Mouse (Mus musculus): Measurements from ENCODE around the gene Scn2a.

Gene Scn2a

DNA sequence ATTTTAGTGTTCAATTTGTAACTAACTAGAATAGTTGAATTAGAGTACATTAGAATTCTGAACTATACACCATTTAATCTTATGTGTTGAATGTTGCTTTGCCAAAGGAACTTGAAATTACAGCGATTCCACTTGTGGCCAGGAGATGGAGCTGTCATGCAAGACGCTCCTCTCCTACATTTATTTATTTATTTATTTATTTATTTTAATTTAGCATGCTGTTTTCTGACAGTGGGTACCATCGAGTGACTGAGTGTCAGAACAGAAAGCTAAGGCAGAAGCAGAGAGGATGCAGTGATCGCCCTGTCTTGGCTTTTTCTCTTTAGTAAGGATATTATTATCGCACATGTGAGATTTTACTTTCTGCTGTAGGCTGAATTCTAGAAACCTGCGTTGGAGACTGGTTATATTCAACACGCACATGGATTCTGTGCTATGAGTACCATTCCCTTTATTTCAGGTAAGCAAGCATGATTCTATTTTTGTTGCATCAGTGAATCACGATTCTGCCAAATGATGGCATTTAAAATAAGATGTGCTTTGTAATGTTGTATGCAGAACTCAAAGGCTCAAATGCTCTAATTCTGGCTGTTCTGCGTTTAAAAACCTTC is at the start of gene Scn2a:
Gene Scn2a, plus strand, starts transcription at position 216 of the 611 bp plus-strand sequence.
- DNase-seq (ENCODE audit: low read depth, low spot score): peak; percentile 63

DNA sequence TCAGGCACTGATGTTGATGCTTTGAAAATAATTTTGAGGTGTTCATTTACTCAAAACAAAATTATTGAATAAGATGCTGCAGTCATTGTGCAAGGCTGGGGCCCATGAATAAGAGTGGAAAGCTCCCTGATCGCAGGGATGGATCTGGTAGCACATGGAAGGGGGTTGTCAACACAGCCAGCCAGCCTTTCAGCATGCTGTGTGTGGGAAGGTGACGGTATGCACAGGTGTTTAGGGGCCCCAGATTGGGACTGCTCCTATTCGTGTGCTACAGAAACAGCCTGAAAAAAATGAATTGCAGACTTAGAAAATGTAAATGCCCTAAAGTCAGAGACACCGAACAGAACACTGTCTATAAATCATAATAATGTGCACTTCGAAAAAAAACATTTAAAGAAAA is 32.9 kb upstream of the Scn2a start:
- DNase-seq (ENCODE audit: low read depth, low spot score): no peak

DNA sequence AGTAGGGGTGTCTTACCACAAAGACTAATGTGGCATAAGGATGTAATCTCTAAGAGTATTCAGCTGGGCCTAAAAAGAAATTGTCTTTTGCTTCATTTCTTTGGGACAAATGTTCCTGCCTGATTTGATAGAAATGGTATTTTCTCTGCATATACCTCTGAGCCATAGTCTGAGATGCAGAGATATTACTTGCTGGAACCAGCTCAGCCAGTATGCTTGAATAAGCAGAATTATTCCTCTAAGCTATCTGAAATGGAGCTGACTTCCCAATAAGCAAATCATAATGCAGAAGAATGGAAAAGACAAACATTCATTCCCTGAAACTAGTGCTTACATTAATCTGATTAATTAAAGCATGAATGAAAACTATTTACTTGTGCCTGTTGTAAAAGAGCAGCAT is 12.8 kb upstream of the Scn2a start:
- no peak for DNase-seq (ENCODE audit: low read depth, low spot score)

DNA sequence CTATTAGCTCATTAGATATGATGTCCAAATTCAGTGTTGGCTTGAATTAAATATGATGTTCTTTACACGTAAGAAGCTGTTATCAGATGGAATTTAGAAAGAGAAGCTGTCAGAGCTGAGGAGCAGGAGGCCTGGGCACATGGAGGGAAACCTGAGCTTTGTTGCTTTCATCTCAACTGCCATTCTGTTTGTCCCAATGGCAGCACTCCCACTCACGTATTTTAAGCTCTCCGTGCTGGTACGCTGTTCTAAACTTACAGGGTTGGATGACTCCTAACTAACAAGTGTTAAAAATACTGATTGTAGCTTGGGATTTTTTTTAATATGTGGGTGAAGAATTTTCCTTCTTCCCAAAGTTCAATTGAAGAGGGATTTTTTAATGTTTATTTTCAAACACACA is 8.7 kb upstream of the Scn2a start:
- no peak for DNase-seq (ENCODE audit: low read depth, low spot score)

DNA sequence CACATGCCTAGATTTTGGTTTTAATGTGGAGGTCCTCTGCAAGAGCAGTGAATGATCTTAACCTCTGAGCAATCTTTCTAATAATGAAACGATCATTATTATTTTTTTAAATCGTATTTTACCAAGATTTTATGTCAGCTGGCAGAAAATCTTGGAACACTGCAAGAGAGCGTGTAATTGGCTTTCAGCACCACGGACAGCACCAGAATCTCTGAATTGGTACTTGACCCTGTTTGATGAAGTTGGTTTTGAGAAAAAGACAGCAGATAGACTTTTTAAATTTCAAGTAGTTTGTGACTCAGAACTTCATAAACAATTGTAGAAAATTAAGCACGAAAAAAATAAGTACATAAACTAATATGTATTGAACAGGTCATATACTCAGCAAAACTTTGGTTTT is 790 bp upstream of the Scn2a start:
- DNase-seq (ENCODE audit: low read depth, low spot score): peak; percentile 40

DNA sequence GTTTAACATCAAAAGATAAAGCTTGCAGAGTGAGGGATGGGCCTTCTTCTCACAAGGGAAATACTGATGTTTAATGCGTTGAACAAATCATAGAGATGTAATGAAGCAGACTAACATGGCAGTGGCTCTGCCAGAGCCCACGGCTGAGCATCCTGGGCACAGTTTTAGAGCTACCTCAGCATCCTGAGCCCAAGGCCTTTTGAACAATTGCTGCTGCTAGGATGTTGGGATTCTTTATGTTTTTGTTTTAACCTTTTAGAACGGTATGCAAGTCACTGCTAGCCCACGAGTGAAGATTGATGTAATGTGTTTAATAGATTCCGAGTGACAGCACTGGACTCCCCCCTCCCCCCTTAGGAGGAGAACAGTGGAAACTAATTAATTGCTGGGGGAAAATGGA is 683 bp downstream of the Scn2a start:
- DNase-seq (ENCODE audit: low read depth, low spot score): no peak

DNA sequence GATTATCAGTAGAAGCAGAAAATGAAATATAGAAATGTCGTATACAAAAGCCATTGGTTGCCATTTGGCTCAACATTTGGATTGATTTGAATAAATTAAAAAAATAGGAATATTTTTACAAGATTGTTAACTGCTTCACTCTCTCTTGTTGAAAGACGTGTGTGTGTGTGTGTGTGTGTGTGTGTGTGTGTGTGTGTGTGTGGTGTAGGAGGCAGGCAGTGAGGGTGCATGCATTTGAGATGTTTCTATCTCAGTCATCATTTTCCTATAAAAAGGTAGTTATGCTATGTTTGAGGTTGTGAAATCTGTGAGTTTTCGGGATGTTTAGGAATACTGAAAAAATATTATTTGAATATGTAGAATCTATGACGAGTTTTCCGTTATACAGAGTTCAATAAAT is 1.3 kb downstream of the Scn2a start:
- DNase-seq (ENCODE audit: low read depth, low spot score): no peak

DNA sequence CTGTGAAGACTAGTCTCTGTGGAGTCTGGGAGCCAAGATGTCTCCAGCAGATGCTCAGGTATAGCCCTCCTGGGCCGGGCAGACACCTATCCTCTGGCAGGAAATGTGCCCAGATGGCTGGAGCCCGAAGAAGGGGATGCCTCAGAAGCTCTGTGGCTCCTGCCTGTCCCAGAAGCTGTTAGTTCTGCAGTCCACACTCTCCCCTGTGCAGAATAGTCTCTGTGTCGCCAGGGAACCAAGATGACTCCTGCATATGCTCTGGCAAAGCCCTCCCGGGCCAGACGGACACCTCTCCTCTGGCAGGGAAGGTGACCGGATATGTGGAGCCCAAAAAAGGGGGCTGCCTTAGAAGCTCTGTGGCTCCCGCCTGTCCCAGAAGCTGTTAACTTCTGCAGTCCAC is 32.1 kb downstream of the Scn2a start:
- DNase-seq (ENCODE audit: low read depth, low spot score): no peak

DNA sequence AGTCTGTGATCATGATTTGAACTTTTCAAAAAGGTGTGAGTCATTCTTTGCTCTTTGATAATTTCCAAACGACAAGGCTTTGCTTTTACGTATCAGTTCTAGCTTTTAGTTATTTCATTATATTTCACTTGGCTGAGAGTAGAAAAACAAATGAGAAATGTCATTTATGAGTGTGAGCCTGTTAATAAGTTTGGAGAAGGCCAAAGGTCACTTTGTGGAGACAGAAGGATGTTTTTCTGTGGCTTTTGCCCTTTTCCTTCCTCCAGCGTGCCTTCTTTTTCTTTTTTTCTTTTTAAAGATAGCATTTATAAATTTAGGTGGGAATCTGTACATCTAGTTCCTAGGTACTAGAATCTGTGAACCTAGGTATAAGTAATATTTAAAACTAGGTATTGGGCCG is 36.5 kb downstream of the Scn2a start:
- DNase-seq (ENCODE audit: low read depth, low spot score): no peak

DNA sequence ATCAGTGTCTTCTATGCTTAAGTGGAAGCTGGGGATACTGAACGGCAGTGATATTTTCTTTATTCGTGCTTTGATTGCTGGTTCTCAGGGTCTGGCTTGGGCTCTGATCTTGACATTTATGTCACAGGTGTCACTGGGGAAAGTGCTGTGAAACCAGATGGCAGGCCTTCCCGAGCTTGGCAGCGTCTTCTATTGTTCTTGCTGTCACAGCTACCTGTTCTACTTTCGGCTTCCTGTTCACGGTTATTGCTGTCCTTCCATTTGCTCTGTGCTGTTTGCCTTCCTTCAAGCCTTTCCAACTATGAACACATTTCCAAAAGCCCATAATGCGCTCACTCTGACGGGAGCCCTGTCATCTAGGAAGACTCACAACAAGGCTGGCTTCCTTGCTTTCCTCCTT is 37.9 kb downstream of the Scn2a start:
- no peak for DNase-seq (ENCODE audit: low read depth, low spot score)

DNA sequence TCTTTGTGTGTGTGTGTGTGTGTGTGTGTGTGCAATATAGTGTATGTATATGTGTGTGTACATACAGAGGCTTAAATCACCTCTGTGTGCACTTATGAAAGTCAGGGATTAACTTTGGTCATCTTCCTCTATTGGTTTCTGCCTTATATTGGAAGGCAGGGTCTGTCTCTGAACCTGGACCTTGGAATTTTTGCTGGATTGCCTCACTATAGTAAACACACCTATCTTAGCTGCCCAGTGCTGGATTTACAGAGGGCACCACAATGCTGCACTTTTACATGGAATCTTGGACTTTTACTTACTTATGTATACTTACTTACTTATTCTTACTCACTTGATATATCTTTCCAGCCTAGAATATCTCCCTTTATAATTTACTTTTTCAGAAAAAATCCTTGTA is 43.3 kb downstream of the Scn2a start:
- DNase-seq (ENCODE audit: low read depth, low spot score): no peak

DNA sequence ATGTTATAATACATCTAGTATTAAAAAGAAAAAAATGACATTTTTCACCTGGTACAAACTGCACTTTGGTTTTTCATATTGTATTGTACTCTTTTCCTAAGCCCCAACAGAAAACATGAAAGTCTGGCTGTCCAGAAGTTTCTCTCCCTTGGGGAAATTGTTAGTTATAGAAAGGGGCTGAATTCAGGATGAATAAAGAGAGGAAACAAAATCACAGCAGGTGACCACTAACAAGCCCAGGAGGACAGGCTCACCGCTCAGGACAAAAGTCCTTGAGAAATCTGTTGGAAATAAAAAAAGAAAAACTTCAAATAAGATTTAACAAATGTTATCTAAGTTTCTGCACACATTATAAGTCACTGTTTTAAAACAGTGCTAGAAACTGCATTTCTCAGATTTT is 43.9 kb downstream of the Scn2a start:
- DNase-seq (ENCODE audit: low read depth, low spot score): no peak

DNA sequence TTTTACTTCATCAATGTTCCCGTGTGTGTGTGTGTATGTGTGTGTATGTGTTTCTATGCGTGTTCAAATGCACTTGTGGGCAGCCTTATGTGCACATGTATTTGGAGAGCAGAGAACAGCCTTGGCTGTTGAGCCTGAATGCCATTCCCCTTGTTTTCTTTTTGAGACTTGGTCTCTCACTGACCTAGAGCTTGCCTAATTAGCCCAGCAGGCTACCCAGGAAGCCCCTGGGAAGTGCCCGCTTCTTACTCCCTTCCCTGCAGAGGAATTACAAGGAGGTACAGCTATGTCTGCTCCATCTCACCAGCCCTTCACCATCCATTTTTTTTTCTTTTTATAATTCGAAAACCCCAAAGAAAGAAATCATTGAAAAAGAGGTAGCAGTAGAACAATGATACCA is 44.6 kb downstream of the Scn2a start:
- no peak for DNase-seq (ENCODE audit: low read depth, low spot score)

DNA sequence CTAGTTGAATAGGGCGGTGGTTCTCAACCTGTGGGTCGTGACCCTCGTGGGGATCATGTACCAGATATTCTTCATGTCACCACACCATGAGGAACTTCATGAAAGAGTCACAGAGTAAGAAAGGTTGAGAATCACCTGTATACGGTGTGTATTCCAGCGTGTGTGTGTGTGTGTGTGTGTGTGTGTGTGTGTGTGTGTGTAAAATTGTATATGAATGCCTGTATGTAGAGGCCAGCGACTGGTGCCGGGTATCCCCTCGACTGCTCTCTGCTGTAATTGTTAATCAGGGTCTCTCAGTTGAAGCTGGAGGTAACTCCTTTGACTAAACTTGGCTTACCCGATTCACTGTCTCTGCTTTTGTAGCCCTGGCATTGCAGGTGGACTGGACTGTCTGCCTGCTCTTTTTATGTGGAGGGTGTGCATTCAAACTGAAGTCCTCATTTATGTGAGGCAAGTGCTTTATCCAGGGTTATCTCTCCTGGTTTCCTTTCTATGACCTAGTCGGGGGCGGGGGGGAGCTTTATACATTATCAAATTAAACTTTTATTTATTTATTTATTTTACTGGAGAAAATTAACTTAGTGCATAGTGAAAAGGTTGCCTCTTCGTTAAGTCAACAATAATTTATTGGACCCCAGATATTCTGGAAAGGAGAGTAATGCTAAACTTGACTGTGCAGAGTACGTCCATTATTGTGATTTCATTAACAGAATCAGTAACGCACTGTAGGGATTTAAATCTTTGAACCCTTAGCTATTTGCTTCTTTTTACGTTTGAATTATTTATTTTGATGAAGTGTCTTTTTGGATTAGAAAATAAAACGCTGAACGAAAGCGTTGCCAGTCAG is 47.2 kb downstream of the Scn2a start:
- DNase-seq (ENCODE audit: low read depth, low spot score): no peak

DNA sequence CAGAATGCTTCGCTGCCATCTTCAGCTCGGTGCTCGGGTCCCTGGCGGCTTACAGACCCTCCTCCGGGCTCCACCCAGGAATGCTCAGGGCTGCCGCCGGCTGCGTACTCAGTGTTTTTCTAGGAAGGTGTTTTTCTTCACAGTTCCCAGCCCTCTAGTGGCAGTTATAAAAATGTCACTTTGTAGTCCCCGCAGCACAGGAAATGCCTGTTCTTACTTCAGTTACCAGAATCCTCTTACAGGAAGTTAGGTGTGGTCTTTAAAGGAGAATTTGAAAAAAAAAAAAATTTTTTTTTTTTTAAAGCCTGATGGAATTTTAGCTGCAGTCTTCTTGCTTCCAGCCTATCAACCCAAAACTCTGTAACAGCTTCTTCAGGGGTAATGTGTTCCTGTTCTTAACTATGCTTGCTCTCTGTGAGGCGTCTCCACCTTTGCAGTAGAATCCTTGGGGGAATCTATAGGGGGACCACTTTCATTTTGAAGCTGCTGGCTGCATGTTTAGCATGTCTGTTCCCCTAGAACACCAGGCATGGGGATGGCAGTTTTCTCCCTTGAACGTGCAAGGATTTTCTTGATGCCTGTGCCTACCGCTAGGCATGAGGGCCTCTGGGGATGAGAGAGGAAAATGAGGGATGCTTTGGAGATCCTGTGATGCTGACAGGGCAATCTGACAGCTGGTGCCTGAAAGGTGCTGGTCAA is 48.0 kb downstream of the Scn2a start:
- DNase-seq (ENCODE audit: low read depth, low spot score): peak; percentile 95

DNA sequence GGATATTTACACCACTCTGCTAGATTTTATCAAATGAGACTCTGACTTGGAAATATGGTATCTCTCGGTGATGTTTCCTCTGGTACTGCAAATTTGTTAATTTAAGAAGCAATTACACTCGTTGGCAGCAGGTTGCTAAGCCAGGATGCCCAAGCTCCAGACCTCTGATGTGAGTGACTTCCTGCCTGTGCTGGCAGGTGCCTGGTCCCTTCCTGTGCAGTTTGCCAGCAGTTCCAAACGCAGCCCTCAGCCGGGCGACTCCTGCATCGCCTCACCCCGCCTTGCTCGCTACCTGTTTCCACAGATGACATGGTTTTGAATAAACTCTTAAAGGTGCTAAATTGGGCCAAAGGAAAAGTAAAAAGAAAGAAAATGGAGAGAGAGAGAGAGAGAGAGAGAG is 49.0 kb downstream of the Scn2a start:
- DNase-seq (ENCODE audit: low read depth, low spot score): no peak

DNA sequence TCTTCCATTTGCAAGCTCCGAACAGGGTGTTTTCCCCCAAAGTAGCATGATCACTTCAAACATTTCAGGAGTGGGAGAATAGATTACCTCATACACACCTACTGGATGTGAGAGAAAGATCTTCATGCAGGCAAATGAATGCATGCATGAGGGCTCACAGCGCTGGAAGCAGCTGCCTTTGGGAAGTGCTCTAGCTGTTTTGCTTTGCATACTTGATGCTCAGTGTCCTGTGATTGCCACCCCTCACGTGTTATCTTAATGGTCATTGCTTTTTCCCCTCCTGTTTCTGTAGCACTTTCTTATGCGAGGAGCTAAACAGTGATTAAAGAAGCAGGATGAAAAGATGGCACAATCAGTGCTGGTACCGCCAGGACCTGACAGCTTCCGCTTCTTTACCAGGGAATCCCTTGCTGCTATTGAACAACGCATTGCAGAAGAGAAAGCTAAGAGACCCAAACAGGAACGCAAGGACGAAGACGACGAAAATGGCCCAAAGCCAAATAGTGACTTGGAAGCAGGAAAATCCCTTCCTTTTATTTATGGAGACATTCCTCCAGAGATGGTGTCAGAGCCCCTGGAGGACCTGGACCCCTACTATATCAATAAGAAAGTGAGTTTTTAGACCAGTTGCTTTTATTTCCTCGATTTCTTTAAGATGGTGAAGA is 49.7 kb downstream of the Scn2a start:
- DNase-seq (ENCODE audit: low read depth, low spot score): no peak

DNA sequence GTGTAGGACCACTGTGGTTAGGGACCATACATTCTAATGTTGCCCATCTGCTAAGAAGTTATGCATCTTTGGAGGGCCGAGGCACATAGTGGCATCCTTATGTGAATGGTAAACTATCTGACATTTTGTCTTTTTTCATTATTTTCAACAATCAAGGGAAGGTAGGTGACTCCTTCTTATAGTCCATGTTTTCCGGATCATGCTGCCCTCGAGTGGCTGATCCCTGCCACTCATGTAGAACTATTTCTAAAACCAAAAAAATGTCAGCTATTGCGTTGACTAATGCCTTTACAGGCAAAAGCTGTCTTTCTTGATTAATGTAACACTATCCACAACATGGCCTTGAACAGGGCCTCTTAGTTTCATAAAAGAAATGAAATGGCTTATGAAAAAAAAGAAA is 59.0 kb downstream of the Scn2a start:
- no peak for DNase-seq (ENCODE audit: low read depth, low spot score)

DNA sequence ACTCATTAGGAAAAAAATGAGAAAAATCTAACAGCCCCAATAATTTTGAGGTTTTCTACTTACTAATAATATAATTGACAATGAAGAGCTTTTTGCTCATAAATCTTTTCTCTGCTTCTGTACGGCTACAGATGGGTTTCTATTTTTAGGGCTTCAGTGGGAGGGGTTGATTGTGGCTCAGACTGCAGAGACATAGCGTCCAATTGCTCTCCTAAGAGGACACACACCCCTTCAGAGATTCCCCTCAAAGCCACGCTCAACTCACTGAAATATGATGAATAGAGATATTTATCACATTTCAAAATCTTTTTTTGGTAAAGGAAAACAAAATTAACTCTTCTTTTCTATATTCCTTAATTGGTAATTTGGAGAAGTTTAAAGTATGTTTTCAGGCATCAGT is 64.6 kb downstream of the Scn2a start:
- no peak for DNase-seq (ENCODE audit: low read depth, low spot score)

DNA sequence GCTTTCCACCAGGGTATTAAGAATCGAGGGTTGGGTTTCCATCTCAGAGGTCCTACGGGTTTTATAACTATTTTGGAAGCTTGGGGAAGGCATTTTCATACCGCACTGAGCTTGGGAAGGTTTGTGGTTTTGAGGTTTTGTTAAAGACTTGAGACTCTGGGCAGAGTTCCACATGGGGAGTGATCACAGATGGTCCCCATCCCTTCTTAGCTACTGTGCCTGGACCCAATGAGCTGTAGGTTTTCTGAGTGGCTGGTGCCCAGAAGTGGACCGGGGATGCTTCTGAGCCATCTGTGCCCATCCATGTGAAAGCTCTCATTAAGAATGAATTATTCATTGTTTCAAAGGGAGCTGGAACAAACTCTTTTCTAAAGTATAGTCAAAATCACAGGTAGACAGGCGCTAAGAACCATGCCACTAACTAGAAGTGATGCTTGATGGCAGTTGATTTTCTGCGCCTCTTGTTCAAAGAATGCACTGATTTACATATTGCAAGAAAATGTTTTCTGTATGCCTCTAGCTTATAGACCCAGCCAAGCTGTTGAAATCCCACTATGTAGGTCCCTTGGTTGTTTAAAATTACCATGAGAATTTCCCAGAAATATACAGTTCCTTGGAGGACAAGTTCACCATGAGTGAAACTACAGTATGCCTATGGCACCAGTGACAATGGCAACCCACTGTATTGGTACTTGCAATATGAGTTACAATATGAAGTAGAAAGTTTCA is 70.0 kb downstream of the Scn2a start:
- no peak for DNase-seq (ENCODE audit: low read depth, low spot score)

DNA sequence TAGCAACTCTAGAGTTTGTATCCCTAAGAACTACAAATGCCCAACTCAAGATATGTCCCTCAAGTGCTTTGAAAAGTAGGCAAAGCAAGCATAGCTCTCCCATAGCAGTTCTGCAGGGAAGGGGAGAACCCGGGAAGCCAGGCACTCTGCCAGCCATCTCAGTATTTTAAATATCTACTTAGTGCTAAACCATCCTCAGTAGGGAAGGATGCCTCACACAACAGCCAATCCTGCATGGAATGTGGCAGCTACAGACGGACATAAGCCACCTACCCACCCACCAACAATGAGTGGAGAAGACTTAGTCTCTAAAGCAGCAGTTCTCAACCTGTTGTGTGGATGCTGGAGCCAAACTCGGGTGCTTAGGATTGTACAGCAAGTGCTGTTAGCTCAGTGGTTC is 73.9 kb downstream of the Scn2a start:
- no peak for DNase-seq (ENCODE audit: low read depth, low spot score)

DNA sequence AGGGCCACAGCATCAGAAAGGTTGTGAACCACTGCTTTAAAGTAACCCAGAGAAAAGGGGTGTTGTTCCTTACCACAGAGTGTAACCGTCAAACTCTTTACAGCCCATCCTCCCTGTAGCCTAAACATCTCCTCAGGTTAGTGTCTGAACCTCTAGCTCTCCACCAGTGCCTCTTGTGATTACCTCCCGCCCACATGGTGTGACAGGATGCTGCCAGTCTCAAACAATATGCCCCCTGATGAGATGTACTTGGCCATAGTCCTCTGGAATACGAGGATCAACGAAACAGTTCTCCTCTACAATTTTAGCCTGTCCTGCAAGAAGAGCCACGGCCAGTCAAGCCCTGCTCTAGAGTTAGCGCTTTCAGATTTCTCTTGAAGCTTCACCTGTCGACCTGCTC is 74.5 kb downstream of the Scn2a start:
- peak; percentile 40 for DNase-seq (ENCODE audit: low read depth, low spot score)

Data from ES-CJ7 (cell line).